Mouse (Mus musculus): ENCODE results near the gene Arhgef1. TPM values are rescaled to one million over a fixed set of nuclear protein-coding genes. Genes with fewer than 3 reads are reported as not detected.

The Arhgef1 gene
- polyA plus RNA-seq, 1 experiment = 20.6 TPM

DNA sequence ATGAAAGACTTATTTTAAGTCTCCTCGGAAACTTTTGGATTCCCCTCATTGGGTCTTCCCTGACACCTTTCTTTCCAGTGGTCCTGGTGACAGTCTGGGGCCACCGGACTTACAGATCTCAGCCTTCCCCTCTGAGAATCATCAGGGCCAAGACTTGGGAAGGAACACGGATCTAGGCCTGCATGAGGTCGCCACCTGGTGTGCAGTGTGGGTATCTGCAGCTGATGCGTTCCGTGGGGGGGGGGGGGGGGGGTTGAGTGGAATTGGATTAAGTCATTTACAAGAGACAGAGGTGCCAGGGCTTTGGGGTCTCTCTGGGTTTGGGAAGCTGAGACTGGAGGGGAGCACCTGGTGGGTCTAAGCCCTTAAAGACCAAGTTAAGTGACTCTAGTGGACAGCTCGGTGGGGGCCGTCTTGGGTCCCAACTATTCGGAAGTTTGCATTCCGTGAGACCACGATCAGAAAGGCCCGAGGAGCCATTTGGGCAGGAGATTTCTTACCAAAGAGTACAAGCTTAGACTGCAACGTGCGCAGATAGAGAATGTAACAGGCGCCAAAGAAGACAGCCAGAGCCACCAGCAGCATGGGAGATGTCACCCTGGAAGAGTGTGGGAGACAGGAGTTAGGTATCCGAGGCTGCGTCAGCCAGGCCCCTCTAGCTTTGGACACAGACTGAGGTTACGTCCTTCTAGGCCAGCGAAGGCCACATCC lies 68.7 kb downstream of the Arhgef1 start:
- Histone ChIP-seq H3K9me3 (ENCODE audit: control insufficient read depth, low read length) (no peaks in the 10 kb centered on the region), H3K36me3 (ENCODE audit: control insufficient read depth) (peaks cover 7% of the 10 kb centered on the region), H3K4me3 (replicated peaks) (peak overlapping the region; percentile 82), H3K4me1 (ENCODE audit: control insufficient read depth) (peaks cover 29% of the 10 kb centered on the region), H3K27me3 (ENCODE audit: control insufficient read depth) (no peaks in the 10 kb centered on the region)
- no peak for TF ChIP-seq GATA1 (IDR thresholded peaks at IDR 0.05; ENCODE audit: low read length)

DNA sequence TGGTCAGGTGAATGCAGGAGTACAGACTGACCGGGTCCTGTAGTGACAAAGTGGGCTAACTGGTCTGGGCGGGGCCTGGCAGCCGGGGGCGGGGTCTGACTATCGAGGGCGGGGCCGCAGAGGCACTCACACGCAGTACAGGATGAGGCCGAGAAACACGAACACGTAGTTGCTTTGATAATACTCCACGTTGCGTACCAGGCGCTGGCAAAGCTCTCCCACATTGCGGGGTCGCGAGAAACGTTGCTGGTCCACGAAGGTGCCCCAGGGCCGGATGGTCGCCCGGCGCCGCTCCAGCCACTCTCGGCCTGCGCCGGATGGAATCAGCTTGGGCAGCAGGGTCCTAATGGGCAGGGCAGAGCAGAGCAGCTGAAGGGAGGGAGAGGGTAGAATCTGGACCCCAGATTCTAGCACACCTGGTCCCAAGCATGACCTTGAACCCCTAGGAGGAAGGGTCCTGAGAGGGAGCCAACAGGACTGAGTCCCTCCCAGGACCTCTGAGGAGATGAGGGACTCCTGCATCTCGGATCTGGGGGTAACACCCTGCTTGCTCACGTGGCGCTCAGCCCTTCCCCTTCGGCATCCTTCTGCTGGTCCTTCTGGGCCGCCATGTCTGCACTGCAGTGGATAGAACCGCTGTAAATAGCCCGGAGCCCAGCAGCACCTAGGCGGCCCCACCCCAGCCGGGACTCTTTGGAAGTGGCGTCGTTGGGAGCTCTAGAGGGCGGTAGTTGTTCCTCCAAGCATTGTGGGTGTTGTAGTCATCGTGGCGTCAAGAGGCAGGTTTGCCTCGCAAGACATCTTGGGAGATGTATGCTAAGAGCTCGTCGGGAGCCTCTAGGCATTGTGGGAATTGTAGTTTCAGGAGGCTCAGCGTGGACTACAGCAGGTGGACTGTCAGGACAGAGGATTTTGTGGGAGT lies 69.5 kb downstream of the Arhgef1 start, which contains the start of gene Rabac1:
Gene Rabac1, minus strand, starts transcription at position 783 of the 922 bp plus-strand sequence.
- Histone ChIP-seq H3K36me3 (ENCODE audit: control insufficient read depth) (peaks cover 7% of the 10 kb centered on the region), H3K4me3 (replicated peaks) (peak within 1 kb of the TSS; percentile 82), H3K4me1 (ENCODE audit: control insufficient read depth) (peaks cover 29% of the 10 kb centered on the region), H3K27me3 (ENCODE audit: control insufficient read depth) (no peaks in the 10 kb centered on the region), H3K9me3 (ENCODE audit: control insufficient read depth, low read length) (no peaks in the 10 kb centered on the region)
- TF ChIP-seq GATA1 (IDR thresholded peaks at IDR 0.05; ENCODE audit: low read length) (no peak), TAL1 (IDR thresholded peaks at IDR 0.05; ENCODE audit: low read length) (no peak)

DNA sequence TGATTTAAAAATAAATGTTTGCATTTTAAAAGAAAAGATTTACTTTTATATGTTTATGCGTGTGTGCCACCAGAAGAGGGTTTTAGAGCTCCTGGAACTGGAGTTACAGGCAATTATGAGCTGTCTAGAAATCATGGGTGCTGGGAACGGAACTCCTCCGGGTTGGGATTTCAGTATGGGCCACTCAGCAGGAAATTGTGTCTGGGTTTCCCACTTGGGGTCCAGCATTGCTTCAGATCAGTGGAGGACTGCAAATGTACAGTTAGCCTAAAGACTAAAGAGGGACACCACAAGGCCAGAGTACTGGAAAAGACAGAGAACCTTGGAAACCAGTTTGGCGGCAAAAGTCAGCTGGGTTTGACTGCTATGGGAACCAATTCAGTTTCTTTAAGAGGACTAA lies 70.5 kb downstream of the Arhgef1 start:
- no peaks in the 10 kb centered on the region for H3K9me3 ChIP-seq (ENCODE audit: control insufficient read depth, low read length)
- H3K36me3 ChIP-seq (ENCODE audit: control insufficient read depth) = peaks cover 7% of the 10 kb centered on the region
- TF ChIP-seq TAL1 (IDR thresholded peaks at IDR 0.05; ENCODE audit: low read length) (no peak), GATA1 (IDR thresholded peaks at IDR 0.05; ENCODE audit: low read length) (no peak)
- no peak overlapping the region for H3K4me3 ChIP-seq (replicated peaks)
- no peaks in the 10 kb centered on the region for H3K27me3 ChIP-seq (ENCODE audit: control insufficient read depth)
- H3K4me1 ChIP-seq (ENCODE audit: control insufficient read depth) = peaks cover 29% of the 10 kb centered on the region

DNA sequence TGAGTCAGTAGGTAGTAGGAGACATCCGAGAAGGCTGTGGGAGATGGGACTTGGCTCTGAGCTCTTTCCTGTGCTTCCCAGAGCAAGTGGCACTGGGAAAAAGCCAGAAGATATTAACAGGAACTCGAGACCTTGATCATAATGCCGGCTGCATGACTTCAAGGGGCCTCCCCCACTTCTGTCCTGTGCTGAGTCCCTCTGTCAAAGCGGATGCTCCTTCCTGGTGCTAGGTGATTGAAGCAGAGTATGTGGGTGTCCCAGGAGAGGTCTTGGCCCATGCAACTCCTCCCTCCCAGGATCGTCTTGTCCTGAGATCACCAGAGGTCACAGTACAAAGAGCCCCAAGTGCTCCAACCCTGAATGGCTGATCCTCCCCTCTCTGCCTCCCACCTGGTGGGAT lies 71.2 kb downstream of the Arhgef1 start:
- Histone ChIP-seq H3K27me3 (ENCODE audit: control insufficient read depth) (no peaks in the 10 kb centered on the region), H3K9me3 (ENCODE audit: control insufficient read depth, low read length) (no peaks in the 10 kb centered on the region)
- TF ChIP-seq TAL1 (IDR thresholded peaks at IDR 0.05; ENCODE audit: low read length) = no peak
- no peak for TF ChIP-seq GATA1 (IDR thresholded peaks at IDR 0.05; ENCODE audit: low read length)

DNA sequence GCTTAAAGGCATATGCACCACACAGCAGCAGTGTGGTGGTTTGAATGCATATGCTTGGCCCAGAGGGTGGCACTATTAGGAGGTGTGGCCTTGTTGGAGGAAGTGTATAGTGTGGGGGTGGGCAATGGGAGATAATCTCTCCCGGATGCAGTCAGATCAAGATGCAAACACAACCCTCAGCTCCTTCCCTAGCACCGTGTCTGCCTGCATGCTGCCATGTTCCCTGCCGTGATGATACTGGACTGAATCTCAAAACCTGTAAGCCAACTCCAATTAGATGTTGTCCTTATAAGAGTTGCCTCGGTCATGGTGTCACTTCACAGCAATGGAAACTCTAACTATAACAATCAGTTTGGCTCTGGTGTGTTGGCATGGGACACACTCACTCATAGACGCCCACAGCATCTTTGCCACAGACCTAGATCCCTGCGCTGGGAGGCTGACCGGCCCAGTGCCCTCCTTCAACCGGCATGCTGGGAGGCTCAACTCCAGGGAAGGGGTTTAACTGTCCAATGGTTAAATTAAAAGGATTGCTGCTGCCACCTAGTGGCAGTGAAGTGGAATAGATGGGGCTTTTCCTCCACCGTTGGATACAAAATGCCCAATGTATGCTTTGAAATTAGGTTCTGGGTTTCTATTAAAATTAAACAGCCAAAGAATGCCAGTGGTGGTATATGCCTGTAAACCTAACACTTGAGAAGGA lies 72.3 kb downstream of the Arhgef1 start:
- Histone ChIP-seq H3K4me3 (replicated peaks) (no peak overlapping the region), H3K27me3 (ENCODE audit: control insufficient read depth) (no peaks in the 10 kb centered on the region), H3K4me1 (ENCODE audit: control insufficient read depth) (peaks cover 29% of the 10 kb centered on the region), H3K36me3 (ENCODE audit: control insufficient read depth) (peaks cover 3% of the 10 kb centered on the region), H3K9me3 (ENCODE audit: control insufficient read depth, low read length) (no peaks in the 10 kb centered on the region)
- TF ChIP-seq GATA1 (IDR thresholded peaks at IDR 0.05; ENCODE audit: low read length) (no peak), TAL1 (IDR thresholded peaks at IDR 0.05; ENCODE audit: low read length) (no peak)

More for the DNA sequence above, 71.2 kb downstream of the Arhgef1 start:
- Histone ChIP-seq H3K4me3 (replicated peaks) (no peak overlapping the region), H3K4me1 (ENCODE audit: control insufficient read depth) (peaks cover 29% of the 10 kb centered on the region), H3K36me3 (ENCODE audit: control insufficient read depth) (peaks cover 7% of the 10 kb centered on the region)

Other genes with a start within 250 kb of the Arhgef1 start
- gene Tex101, start 226.2 kb upstream of the Arhgef1 start, polyA plus RNA-seq (2012) = not detected in 2 replicates
- 0.24 and 0.66 TPM in 2 replicates for gene BC049730, start 193.7 kb upstream of the Arhgef1 start, polyA plus RNA-seq (2012)
- gene Gm4763, start 176.0 kb upstream of the Arhgef1 start, polyA plus RNA-seq (2012) = not detected in 2 replicates
- gene Cd177, start 142.6 kb upstream of the Arhgef1 start, polyA plus RNA-seq (2012) = 0.02 and 0.12 TPM in 2 replicates
- not detected in 2 replicates for gene Ceacam10, start 125.7 kb upstream of the Arhgef1 start, polyA plus RNA-seq (2012)
- gene Gm9844, start 40.7 kb upstream of the Arhgef1 start, polyA plus RNA-seq (2012) = 2.5 and 6.9 TPM in 2 replicates
- gene Lypd4, start 33.0 kb upstream of the Arhgef1 start, polyA plus RNA-seq (2012) = 0.06 TPM in 1 of 2 replicates, not detected in the other
- not detected in 2 replicates for gene Dmrtc2, start 32.9 kb upstream of the Arhgef1 start, polyA plus RNA-seq (2012)
- 189 and 353 TPM in 2 replicates for gene Rps19, start 18.5 kb upstream of the Arhgef1 start, polyA plus RNA-seq (2012)
- gene Cd79a, start 5.5 kb upstream of the Arhgef1 start, polyA plus RNA-seq (2012) = 0.08 and 0.10 TPM in 2 replicates
- not detected in 2 replicates for gene Gm4881, start 41.6 kb downstream of the Arhgef1 start, polyA plus RNA-seq (2012)
- gene Rabac1, start 69.8 kb downstream of the Arhgef1 start, polyA plus RNA-seq (2012) = 10.4 and 12.9 TPM in 2 replicates
- 0.10 and 0.11 TPM in 2 replicates for gene Atp1a3, start 103.0 kb downstream of the Arhgef1 start, polyA plus RNA-seq (2012)
- 0.82 and 0.91 TPM in 2 replicates for gene Grik5, start 169.4 kb downstream of the Arhgef1 start, polyA plus RNA-seq (2012)
- 3.0 and 3.4 TPM in 2 replicates for gene Zfp574, start 169.7 kb downstream of the Arhgef1 start, polyA plus RNA-seq (2012)

All from erythroblast, embryonic 14.5 days (primary cell).